Mouse (Mus musculus) spleen, postnatal 4 days (tissue): ENCODE results near the gene Gm20458.

Experiments used
- DNase-seq, 2 experiments: peaks; one replicate each; pipeline ENCODE4 v3.0.0; 2022; ENCODE audit warnings: low spot score in 2 of 2

The Gm20458 gene

GRCm38 (mm10) chr2:164434681-164435080 is 26.1 kb upstream of the Gm20458 start:
- no peak for DNase-seq

- DNase-seq = no peak
These were observed 25.3 kb upstream of the Gm20458 start for GRCm38 (mm10) chr2:164435216-164436090.

GRCm38 (mm10) chr2:164436215-164436913 is 24.4 kb upstream of the Gm20458 start:
- DNase-seq = no peak

GRCm38 (mm10) chr2:164436961-164437360 is 23.8 kb upstream of the Gm20458 start:
- DNase-seq = no peak

- DNase-seq = no peak
These were observed 23.1 kb upstream of the Gm20458 start for GRCm38 (mm10) chr2:164437710-164438109.

- DNase-seq = no peak
These were observed 22.5 kb upstream of the Gm20458 start for GRCm38 (mm10) chr2:164438257-164438656.

- no peak for DNase-seq
These were observed 21.8 kb upstream of the Gm20458 start for GRCm38 (mm10) chr2:164439001-164439421.

GRCm38 (mm10) chr2:164440314-164440713 is 20.5 kb upstream of the Gm20458 start:
- DNase-seq = no peak

GRCm38 (mm10) chr2:164441155-164441554 is 19.6 kb upstream of the Gm20458 start:
- peak; percentile 55 to 73 for DNase-seq

GRCm38 (mm10) chr2:164441731-164442130 is 19.0 kb upstream of the Gm20458 start:
- DNase-seq = no peak

- DNase-seq = no peak
These were observed 18.3 kb upstream of the Gm20458 start for GRCm38 (mm10) chr2:164442315-164443050.

- peak; percentile 69 to 87 for DNase-seq
These were observed 17.7 kb upstream of the Gm20458 start for GRCm38 (mm10) chr2:164443051-164443437.

GRCm38 (mm10) chr2:164443460-164444000 is 17.2 kb upstream of the Gm20458 start, which contains the start of gene Sdc4:
Gene Sdc4 (minus strand): TSS chr2:164443887.
- DNase-seq = no peak

GRCm38 (mm10) chr2:164444701-164445100 is 16.1 kb upstream of the Gm20458 start:
- no peak for DNase-seq

- no peak for DNase-seq
These were observed 15.2 kb upstream of the Gm20458 start for GRCm38 (mm10) chr2:164445399-164446085.

GRCm38 (mm10) chr2:164446086-164446469 is 14.7 kb upstream of the Gm20458 start:
- no peak for DNase-seq

- no peak for DNase-seq
These were observed 12.6 kb upstream of the Gm20458 start for GRCm38 (mm10) chr2:164448140-164448539.

GRCm38 (mm10) chr2:164448921-164449320 is 11.8 kb upstream of the Gm20458 start:
- DNase-seq = no peak

GRCm38 (mm10) chr2:164449341-164450042 is 11.3 kb upstream of the Gm20458 start:
- no peak for DNase-seq

GRCm38 (mm10) chr2:164452000-164452676 is 8.6 kb upstream of the Gm20458 start:
- DNase-seq = no peak
